Mouse (Mus musculus) neural tube, embryonic 14.5 days (tissue): ENCODE data around the gene Smco3. TPM values are rescaled to one million over a fixed set of nuclear protein-coding genes. Genes with fewer than 3 reads are reported as not detected.
A peak's percentile ranks its signal among the peaks of the same experiment; 100 is the strongest.

Experiments used
- ATAC-seq: fragments of 200-750 bp; cut with Nextera tagmentation; 2 replicates; pipeline ENCODE4 v1.8.0; 2017; ENCODE audit warnings: low read depth, mild to moderate bottlenecking, moderate TSS enrichment, moderate library complexity
- H3K27ac ChIP-seq: fragments of 300-500 bp; sonication (generic); 2 replicates; pipeline ENCODE4 v1.5.1; 2014; ENCODE audit warnings: low read depth, mild to moderate bottlenecking, control low read depth, low read length, moderate library complexity, mixed read lengths
- H3K27me3 ChIP-seq: fragments of 300-500 bp; sonication (generic); 2 replicates; pipeline ENCODE4 v1.6.1; 2014; ENCODE audit warnings: low read length; ENCODE audit not compliant: control insufficient read depth, insufficient read depth
- H3K36me3 ChIP-seq: fragments of 300-500 bp; sonication (generic); 2 replicates; pipeline ENCODE4 v1.6.1; 2014; ENCODE audit warnings: low read length, mixed read lengths; ENCODE audit not compliant: control insufficient read depth, insufficient read depth
- H3K4me1 ChIP-seq: fragments of 300-500 bp; sonication (generic); 2 replicates; pipeline ENCODE4 v1.6.1; 2014; ENCODE audit warnings: low read length; ENCODE audit not compliant: control insufficient read depth, insufficient read depth
- H3K4me2 ChIP-seq: fragments of 300-500 bp; sonication (generic); 2 replicates; pipeline ENCODE4 v1.6.1; 2014; ENCODE audit warnings: mild to moderate bottlenecking, low read depth, low read length, control low read depth
- H3K4me3 ChIP-seq: fragments of 300-500 bp; sonication (generic); 2 replicates; pipeline ENCODE4 v1.5.1; 2014; ENCODE audit warnings: low read depth, low read length, control low read depth, mixed read lengths
- H3K9ac ChIP-seq: fragments of 300-500 bp; sonication (generic); replicated peaks from 2 replicates; pipeline ENCODE4 v1.6.1; 2014; ENCODE audit warnings: low read depth, mild to moderate bottlenecking, control low read depth, low read length, mixed read lengths
- H3K9me3 ChIP-seq: fragments of 300-500 bp; sonication (generic); 2 replicates; pipeline ENCODE4 v1.6.1; 2016; ENCODE audit warnings: low read length; ENCODE audit not compliant: control insufficient read depth
- WGBS: fragments of 180-500 bp; shearing (Covaris S2); extraction: QIAGEN DNeasy Blood & Tissue Kit; methylation state at CpG from one replicate; pipeline ENCODE4 v1.1.7; 2014; 5-methylcytosine and 5-hydroxymethylcytosine counted together
- polyA plus RNA-seq: library from polyadenylated mRNA; unstranded; fragments of >200 nt; fragmentation: Nextera tagmentation; extraction: Ambion mirVana; gene quantifications from 2 replicates; pipeline ENCODE4 v1.2.1, GENCODE M21; 2014

Smco3 gene
- polyA plus RNA-seq, 1 experiment from 2014 or later, result 1.6 TPM

- Histone ChIP-seq H3K27me3 (no peaks in the 10 kb centered on the region), H3K9me3 (no peaks in the 10 kb centered on the region), H3K4me1 (peaks cover 4% of the 10 kb centered on the region; the same call in 1 of the 2 replicates), H3K36me3 (no peaks in the 10 kb centered on the region), H3K27ac (no peak overlapping the region), H3K4me3 (no peak overlapping the region), H3K9ac (no peak overlapping the region), H3K4me2 (no peak overlapping the region)
- no peak for ATAC-seq
- WGBS, result 87% methylated on average over 5 of the region's 5 CpGs
Observed at GRCm38 (mm10) chr6:136831712-136832111, 3.5 kb downstream of the Smco3 start.

GRCm38 (mm10) chr6:136828681-136829080 is 6.6 kb downstream of the Smco3 start:
- peaks cover 8% of the 10 kb centered on the region; the same call in 1 of the 2 replicates for H3K4me1 ChIP-seq

GRCm38 (mm10) chr6:136827881-136828561 is 7.2 kb downstream of the Smco3 start, which contains the start of gene Wbp11:
Gene Wbp11, minus strand, starts transcription at chr6:136828233.
- H3K4me3 ChIP-seq, result peak within 1 kb of the TSS; percentile 100
- no peaks in the 10 kb centered on the region for H3K9me3 ChIP-seq
- under 1% methylated on average over 45 of the region's 45 CpGs for WGBS
- H3K4me2 ChIP-seq, result peak within 1 kb of the TSS; percentile 79
- no peaks in the 10 kb centered on the region for H3K27me3 ChIP-seq
- H3K9ac ChIP-seq, result peak within 1 kb of the TSS; percentile 82
- H3K27ac ChIP-seq, result peak within 1 kb of the TSS; percentile 86
- ATAC-seq, result peak; percentile 100
- peaks cover 10% of the 10 kb centered on the region for H3K36me3 ChIP-seq
- H3K4me1 ChIP-seq, result peaks cover 8% of the 10 kb centered on the region; the same call in 1 of the 2 replicates

More at GRCm38 (mm10) chr6:136828681-136829080, 6.6 kb downstream of the Smco3 start:
- Histone ChIP-seq H3K9me3 (no peaks in the 10 kb centered on the region), H3K27me3 (no peaks in the 10 kb centered on the region), H3K4me3 (peak overlapping the region; percentile 100), H3K36me3 (peaks cover 10% of the 10 kb centered on the region), H3K27ac (peak overlapping the region; percentile 86), H3K4me2 (peak overlapping the region; percentile 57), H3K9ac (peak overlapping the region; percentile 50)
- no peak for ATAC-seq
- WGBS, result 35% methylated on average over 4 of the region's 4 CpGs

GRCm38 (mm10) chr6:136827516-136827880 is 7.8 kb downstream of the Smco3 start, which contains the start of gene BC049715:
Gene BC049715, plus strand, starts transcription at chr6:136827626.
- Histone ChIP-seq H3K4me2 (peak within 1 kb of the TSS; percentile 79), H3K4me3 (peak within 1 kb of the TSS; percentile 100), H3K36me3 (peaks cover 14% of the 10 kb centered on the region), H3K9ac (peak within 1 kb of the TSS; percentile 82), H3K4me1 (peaks cover 8% of the 10 kb centered on the region; the same call in 1 of the 2 replicates), H3K9me3 (no peaks in the 10 kb centered on the region), H3K27me3 (no peaks in the 10 kb centered on the region), H3K27ac (peak within 1 kb of the TSS; percentile 86)
- no peak; the same call in 1 of the 2 replicates for ATAC-seq
- 0% methylated on average over 34 of the region's 34 CpGs for WGBS

GRCm38 (mm10) chr6:136827116-136827515 is 8.1 kb downstream of the Smco3 start:
- peaks cover 17% of the 10 kb centered on the region for H3K36me3 ChIP-seq

GRCm38 (mm10) chr6:136824987-136825386 is 10.3 kb downstream of the Smco3 start:
- Histone ChIP-seq H3K36me3 (peaks cover 37% of the 10 kb centered on the region), H3K27me3 (no peaks in the 10 kb centered on the region), H3K9ac (no peak overlapping the region), H3K4me2 (no peak overlapping the region), H3K4me1 (peaks cover 8% of the 10 kb centered on the region; the same call in 1 of the 2 replicates), H3K27ac (no peak overlapping the region), H3K4me3 (no peak overlapping the region), H3K9me3 (no peaks in the 10 kb centered on the region)
- ATAC-seq, result no peak
- WGBS, result 96% methylated on average over 8 of the region's 8 CpGs

More at GRCm38 (mm10) chr6:136827116-136827515, 8.1 kb downstream of the Smco3 start:
- no peaks in the 10 kb centered on the region for H3K9me3 ChIP-seq
- no peaks in the 10 kb centered on the region for H3K27me3 ChIP-seq
- peaks cover 8% of the 10 kb centered on the region; the same call in 1 of the 2 replicates for H3K4me1 ChIP-seq
- ATAC-seq, result no peak
- peak overlapping the region; percentile 79 for H3K4me2 ChIP-seq
- peak overlapping the region; percentile 82 for H3K9ac ChIP-seq
- 25% methylated on average over 7 of the region's 7 CpGs for WGBS
- H3K4me3 ChIP-seq, result peak overlapping the region; percentile 100
- no peak overlapping the region for H3K27ac ChIP-seq

- WGBS, result 92% methylated on average over 18 of the region's 18 CpGs
- Histone ChIP-seq H3K36me3 (peaks cover 69% of the 10 kb centered on the region), H3K9ac (no peak overlapping the region), H3K4me1 (no peaks in the 10 kb centered on the region), H3K4me3 (no peak overlapping the region), H3K27ac (no peak overlapping the region), H3K9me3 (no peaks in the 10 kb centered on the region), H3K27me3 (no peaks in the 10 kb centered on the region), H3K4me2 (no peak overlapping the region)
- no peak for ATAC-seq
Observed at GRCm38 (mm10) chr6:136821086-136821485, 14.2 kb downstream of the Smco3 start.

GRCm38 (mm10) chr6:136820381-136820780 is 14.9 kb downstream of the Smco3 start:
- Histone ChIP-seq H3K27ac (no peak overlapping the region), H3K36me3 (peaks cover 71% of the 10 kb centered on the region), H3K4me1 (no peaks in the 10 kb centered on the region), H3K4me3 (no peak overlapping the region), H3K27me3 (no peaks in the 10 kb centered on the region), H3K9ac (no peak overlapping the region), H3K4me2 (no peak overlapping the region), H3K9me3 (no peaks in the 10 kb centered on the region)
- ATAC-seq, result no peak
- 98% methylated on average over 21 of the region's 21 CpGs for WGBS

- H3K9me3 ChIP-seq, result no peaks in the 10 kb centered on the region
- ATAC-seq, result no peak
- peaks cover 76% of the 10 kb centered on the region for H3K36me3 ChIP-seq
- no peak overlapping the region for H3K4me2 ChIP-seq
- WGBS, result 93% methylated on average over 3 of the region's 3 CpGs
- H3K4me1 ChIP-seq, result no peaks in the 10 kb centered on the region
- no peak overlapping the region for H3K4me3 ChIP-seq
- no peaks in the 10 kb centered on the region for H3K27me3 ChIP-seq
- H3K9ac ChIP-seq, result no peak overlapping the region
- H3K27ac ChIP-seq, result no peak overlapping the region
Observed at GRCm38 (mm10) chr6:136817549-136817948, 17.7 kb downstream of the Smco3 start.
